Mouse (Mus musculus) mouse embryonic stem cell (cell line): Measurements from ENCODE around the gene Nrp2.

Source experiments
- in situ Hi-C, 2 experiments: fragments of 300-500 bp; cut with MboI; formaldehyde crosslinking; loops; 1 replicate in 1 of 2; 3 replicates in 1 of 2; pipeline ENCODE4 v1.14.3; 2019 to 2020; ENCODE audit warnings: low sequenced_read_pairs in 2 of 2, low pct_unique_long_range_greater_than_20kb in 1 of 2, mixed read lengths in 1 of 2; ENCODE audit not compliant: unreplicated experiment in 1 of 2

Nrp2 gene

GRCm38 (mm10) chr1:62843215-62843614, 140.1 kb downstream of the Nrp2 start:
- in situ Hi-C loops: no loop called here

- in situ Hi-C loops: no loop called here
Observed at GRCm38 (mm10) chr1:62850990-62851940, 148.2 kb downstream of the Nrp2 start.

- in situ Hi-C loops: no loop called here
Observed at GRCm38 (mm10) chr1:62853362-62853761, 150.3 kb downstream of the Nrp2 start.

GRCm38 (mm10) chr1:62853996-62854395, 150.9 kb downstream of the Nrp2 start:
- in situ Hi-C loops: no loop called here

- in situ Hi-C loops: no loop called here
Observed at GRCm38 (mm10) chr1:62859098-62859497, 156.0 kb downstream of the Nrp2 start.

- in situ Hi-C loops: no loop called here
Observed at GRCm38 (mm10) chr1:62859556-62860300, 156.6 kb downstream of the Nrp2 start.

GRCm38 (mm10) chr1:62860327-62860726, 157.2 kb downstream of the Nrp2 start:
- in situ Hi-C loops: no loop called here

- in situ Hi-C loops: no loop called here
Observed at GRCm38 (mm10) chr1:62860788-62861187, 157.7 kb downstream of the Nrp2 start.
